Mouse (Mus musculus): ENCODE measurements around the gene Nme3.

Nme3 gene

DNA sequence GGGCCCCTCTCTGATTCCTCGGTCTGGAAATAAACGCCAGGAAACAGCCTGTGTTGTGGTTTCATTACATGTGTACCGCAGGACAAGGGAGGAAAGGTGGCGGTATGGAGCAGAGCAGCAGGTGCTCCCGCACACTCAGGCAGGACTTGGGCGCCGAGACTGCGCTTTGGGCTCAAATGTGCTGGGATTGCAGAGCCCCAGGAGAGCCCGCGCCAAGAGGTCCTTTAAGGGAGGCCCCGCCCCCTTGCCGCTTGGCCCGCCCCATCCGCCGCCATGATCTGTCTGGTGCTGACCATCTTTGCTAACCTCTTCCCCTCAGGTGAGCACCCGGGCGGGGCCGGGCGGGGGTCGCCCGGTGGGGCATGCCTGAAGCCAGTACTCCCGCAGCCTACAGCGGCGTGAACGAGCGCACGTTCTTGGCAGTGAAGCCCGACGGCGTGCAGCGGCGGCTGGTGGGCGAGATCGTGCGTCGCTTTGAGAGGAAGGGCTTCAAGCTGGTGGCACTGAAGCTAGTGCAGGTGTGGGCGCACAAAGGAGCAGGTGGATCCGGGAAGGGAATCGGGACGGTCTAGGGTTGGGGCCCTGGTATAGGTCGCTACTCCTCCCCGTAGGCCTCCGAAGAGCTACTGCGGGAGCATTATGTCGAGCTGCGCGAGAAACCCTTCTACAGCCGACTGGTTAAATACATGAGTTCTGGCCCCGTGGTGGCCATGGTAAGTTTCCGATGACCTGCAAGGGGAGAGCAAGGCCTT, at the start of gene Nme3:
Nme3 (plus strand) TSS at position 260 of the 752 bp plus-strand sequence.
- peak; percentile 85 for DNase-seq

DNA sequence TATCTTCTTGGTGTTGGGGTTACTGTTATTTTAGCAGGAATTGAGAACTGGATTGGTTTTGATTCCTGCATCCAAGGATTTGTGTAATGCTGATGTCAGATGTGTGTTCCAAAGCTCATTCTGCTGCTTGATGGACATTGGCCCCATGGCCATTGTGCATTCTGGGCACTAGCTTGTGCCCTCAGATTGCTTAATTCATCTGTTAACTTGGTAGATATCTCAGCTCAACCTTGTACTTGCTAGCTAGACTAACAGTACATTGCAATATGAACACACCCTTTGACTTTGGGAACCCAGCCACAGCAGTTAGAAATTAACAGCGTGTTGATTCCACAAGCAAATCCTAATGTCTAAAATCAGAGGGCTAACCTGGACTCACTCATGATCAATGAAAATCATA, 48.9 kb upstream of the Nme3 start:
- peak; percentile 93 for DNase-seq

- DNase-seq, result peak; percentile 88
Measured at GRCm38 (mm10) chr17:24848600-24849031, 47.7 kb upstream of the Nme3 start.

GRCm38 (mm10) chr17:24849733-24850064, 46.6 kb upstream of the Nme3 start:
- DNase-seq, result no peak

DNA sequence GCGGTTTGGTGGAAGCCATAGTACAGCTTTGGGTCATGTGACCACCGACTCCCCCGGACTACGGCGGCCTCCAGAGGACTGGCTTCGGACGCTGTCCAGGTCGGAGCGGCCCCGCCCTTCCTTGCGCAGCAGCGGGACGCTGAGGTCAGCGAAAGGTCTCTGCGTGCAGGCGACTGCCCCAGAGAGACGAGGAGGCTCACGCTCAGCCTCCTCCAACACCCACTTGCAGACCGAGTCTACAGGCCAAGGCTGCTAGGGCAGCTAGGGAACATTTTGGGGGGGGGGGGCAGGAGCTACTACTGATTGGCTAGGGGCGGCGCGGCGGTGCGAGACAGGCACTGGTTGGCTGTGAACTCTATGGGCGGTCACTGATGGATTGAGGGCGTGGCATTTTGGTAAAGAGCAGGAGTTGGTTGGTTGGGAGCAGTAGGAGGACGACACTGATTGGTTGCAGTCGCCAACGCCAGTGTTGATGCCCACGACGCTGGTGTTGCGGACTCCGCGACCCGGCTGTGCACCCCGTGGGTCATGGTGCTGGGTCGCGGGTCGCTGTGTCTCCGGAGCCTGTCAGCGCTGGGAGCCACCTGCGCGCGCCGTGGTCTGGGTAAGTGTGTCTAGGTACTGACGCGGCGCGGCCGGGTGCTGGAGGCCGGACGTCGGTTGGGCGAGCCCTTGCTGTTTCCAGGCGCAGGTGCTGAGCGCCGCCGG, 46.1 kb upstream of the Nme3 start, which contains the start of gene Fahd1:
Fahd1 (minus strand) TSS at position 300 of the 708 bp plus-strand sequence.
- DNase-seq, result peak; percentile 99

DNA sequence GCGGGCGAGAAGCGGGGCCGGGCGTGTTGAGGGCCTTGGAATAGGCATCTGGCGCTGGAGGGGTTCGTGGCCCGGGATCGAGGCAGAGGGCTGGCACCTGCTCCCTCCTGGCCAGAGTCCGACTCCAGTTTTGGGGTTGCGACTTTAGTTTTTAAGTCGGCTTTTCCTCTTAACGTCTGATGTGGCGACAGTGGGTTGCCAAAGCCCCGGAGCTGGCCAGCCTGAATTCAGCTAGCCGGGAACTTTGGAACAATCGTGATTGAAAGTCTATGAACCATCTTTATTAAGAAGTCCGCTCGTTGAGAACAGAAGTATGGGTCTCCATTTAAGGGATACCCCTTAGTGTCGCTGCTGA, 45.5 kb upstream of the Nme3 start:
- DNase-seq, result no peak

DNA sequence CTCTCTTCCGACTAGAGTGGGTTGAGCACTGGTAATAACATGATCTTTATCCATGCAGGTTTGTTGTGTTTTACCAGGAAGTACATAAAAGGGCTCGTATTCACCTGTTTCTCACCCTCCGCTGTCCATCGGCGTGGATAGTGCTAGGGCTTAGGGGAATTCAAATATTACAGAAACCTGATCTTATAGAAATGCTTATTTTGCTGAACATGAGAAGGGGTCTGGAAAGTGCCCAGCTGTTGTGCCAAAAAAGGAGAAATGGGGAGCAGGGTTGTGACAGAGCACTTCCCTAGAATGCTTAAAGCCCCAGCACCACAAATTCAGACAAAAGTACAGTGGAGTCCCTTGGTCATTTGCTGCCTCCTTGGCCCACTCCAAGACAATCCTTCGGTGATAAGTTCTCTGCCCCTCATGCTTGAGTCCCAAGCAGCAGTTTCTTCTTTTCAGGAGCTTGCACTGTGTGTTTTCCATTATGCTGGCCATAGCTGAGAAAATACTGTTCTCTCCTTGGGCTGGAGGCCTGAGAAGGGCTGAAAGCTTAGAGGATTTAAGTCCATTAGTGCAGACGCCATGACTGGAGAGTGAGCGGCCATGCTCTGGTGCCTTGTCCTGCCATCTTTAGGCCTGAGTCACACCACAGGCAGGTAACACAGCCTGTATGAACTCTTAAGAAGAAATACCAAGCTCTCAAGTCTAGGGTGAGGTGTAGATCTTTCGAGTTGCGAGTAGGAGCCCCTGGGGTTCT, 44.7 kb upstream of the Nme3 start:
- no peak for DNase-seq

DNA sequence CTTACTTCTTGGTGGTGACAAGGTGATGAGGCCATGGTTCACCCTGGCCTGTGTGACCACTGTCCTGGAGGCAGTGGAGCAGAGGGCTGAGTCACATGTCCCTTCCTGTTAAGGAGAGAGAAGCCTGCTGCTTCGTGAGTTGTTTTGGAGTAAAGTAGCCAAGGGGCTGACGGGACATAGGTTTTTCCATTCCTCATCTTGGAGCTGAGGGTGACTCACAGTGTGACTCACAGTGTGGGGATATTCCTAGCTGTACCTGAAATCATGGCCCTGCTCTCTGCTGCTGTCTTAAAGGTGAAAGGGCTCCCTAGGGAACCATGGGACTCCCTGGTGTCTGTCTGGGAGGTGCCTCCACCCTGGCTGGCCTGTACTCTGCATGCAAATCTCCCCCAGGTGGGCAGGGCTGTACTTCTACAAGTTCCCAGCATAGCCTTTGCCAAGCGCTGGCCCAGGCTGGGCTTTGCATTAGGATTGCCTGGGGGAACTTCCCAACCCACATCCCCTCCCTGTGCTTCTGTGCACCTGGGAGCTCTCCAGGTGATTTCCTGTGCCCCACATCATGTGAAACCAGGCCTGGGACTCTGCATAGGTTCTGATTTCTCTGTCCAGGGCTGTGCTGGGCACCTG, 40.3 kb upstream of the Nme3 start:
- peak; percentile 42 for DNase-seq

DNA sequence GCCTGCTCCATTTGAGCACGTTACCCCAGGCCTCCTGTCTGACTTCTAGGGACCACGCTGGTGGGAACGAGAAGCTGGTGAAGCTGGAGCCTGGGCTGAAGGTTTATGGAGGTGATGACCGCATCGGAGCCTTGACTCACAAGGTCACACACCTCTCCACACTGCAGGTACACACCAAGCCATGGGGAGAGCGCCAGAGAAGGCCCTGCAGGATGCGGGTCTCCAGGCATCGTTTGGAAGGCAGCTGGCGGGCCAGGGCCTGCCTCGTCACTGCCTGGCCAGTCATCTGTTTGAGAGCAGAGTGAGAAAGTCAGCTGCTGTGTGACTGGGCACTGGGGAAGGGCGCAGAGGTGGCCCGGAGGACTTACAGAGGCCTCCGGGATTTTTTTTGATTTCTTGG, 39.7 kb upstream of the Nme3 start:
- DNase-seq, result no peak

GRCm38 (mm10) chr17:24857831-24858470, 38.3 kb upstream of the Nme3 start:
- peak; percentile 94 for DNase-seq

GRCm38 (mm10) chr17:24858967-24859366, 37.3 kb upstream of the Nme3 start:
- DNase-seq, result peak; percentile 37

GRCm38 (mm10) chr17:24860076-24860475, 36.2 kb upstream of the Nme3 start:
- DNase-seq, result no peak

DNA sequence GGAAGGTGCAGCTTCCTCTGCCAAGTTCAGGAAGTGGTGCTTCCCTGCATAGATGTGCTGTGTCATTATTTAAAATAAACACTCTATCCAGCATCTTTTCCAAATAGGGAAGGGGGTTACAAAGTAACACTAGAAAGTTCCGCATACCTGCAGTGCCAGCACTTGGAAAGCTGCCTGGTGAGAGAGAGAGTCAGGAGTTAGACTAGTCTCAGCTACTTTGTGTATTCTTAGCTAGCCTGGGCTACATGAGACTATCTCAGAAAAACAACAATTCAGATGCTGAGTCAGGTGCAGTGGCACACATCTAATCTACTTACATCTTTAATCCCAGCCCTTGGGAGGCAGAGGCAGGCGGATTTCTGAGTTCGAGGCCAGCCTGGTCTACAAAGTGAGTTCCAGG, 34.5 kb upstream of the Nme3 start:
- no peak for DNase-seq

DNA sequence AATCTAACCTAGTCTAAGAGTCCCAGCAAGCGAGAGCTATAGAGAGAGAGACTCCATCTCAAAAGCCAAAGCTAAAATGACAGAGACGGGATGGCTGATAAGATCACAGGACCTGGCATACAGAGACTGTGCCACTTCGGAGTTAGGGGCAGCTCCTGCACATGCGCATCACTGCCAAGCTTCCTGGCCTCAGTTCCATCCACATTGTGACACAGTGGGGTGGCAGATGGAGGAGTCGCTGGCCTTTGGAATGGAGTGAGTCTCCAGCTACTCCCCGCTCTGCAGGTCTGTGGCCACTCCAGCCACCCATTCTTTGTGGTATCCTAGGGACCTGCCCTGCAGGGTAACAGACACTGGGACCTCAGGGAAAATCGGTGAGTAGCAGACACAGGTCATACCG, 30.5 kb upstream of the Nme3 start, which contains the start of gene Igfals:
Igfals (plus strand) TSS at position 222 of the 400 bp plus-strand sequence.
- no peak for DNase-seq

DNA sequence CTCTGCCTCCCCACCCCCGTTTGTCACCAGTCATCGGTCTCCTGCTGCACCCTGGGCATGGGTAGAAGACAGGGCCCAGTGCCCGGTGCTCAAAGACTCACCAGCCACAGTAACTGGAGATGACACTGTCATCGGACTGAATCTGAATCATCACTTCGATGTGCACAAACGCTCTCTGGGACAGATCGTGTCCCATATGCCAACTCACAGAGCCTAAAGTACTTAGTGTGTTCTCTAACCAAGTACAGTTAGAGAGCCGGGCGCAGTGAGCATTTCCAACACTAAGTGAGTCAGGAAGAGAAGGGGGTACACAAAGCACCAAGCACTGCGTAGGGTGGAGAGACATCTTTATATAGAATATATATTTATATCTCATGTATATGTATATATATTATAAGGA, 28.4 kb upstream of the Nme3 start:
- no peak for DNase-seq

- DNase-seq, result no peak
Measured at GRCm38 (mm10) chr17:24873695-24874404, 22.4 kb upstream of the Nme3 start.

- DNase-seq, result no peak
Measured at GRCm38 (mm10) chr17:24874405-24874745, 21.9 kb upstream of the Nme3 start.

DNA sequence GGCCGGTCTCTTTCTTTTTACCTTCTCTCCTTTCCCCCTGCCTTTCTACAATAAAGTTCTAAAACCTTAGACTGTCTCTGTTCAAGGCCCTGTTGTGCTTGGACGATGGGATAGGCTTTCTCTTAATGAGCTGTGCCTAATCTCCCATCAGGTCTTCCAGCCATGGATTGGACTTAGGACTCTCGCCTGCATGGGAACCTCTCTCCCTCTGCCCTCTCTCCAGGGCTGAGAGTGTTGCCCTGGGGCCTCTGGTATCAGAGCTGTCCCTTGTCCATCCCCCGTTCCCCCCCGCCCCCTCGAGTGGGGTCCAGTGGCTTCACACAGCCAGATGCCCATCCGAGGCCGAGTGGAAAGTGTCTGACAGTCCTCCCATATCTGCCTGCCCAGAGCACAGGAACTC, 21.3 kb upstream of the Nme3 start:
- DNase-seq, result no peak

GRCm38 (mm10) chr17:24877336-24878116, 18.8 kb upstream of the Nme3 start:
- peak; percentile 74 for DNase-seq

GRCm38 (mm10) chr17:24878117-24878397, 18.2 kb upstream of the Nme3 start:
- peak; percentile 94 for DNase-seq

GRCm38 (mm10) chr17:24878531-24878930, 17.8 kb upstream of the Nme3 start:
- no peak for DNase-seq
